8 mouse cellular contexts compared by ENCODE assay signal in genomic region chr2:180225762-180226378, GRCm38 (mm10). TPM values are rescaled to one million over a fixed set of nuclear protein-coding genes. Genes with fewer than 3 reads are reported as not detected.
DNase-seq lines count a peak whose midpoint lies in the region; ATAC-seq lines count a peak whose summit lies in the region.

Lama5 (minus strand) TSS chr2:180225859.

- H3K9ac ChIP-seq in lung, embryonic 16.5 days (ENCODE audit: low read length), result peak within 1 kb of the TSS; percentile 82

- peaks cover 5% of the 10 kb centered on the region; the same call in 1 of the 2 replicates for H3K27me3 ChIP-seq in lung, embryonic 16.5 days (ENCODE audit: control insufficient read depth, insufficient read depth, low read depth, low read length)
- no peaks in the 10 kb centered on the region for H3K27me3 ChIP-seq in splenic B cell, adult 2 months (ENCODE audit: control insufficient read depth, insufficient read depth, low read length, poor library complexity, severe bottlenecking)

- no peaks in the 10 kb centered on the region for H3K9me3 ChIP-seq in lung, embryonic 16.5 days (ENCODE audit: control insufficient read depth, low read length)

- peak; percentile 74 for ATAC-seq in lung, embryonic 16.5 days (ENCODE audit: low read depth)

- peak within 1 kb of the TSS; percentile 86 for H3K27ac ChIP-seq in lung, embryonic 16.5 days (ENCODE audit: low read length)

- H3K4me1 ChIP-seq in lung, embryonic 16.5 days (replicated peaks; ENCODE audit: control insufficient read depth, insufficient read depth, low read length), result peaks cover 52% of the 10 kb centered on the region

- H3K4me3 ChIP-seq in lung, embryonic 16.5 days (ENCODE audit: low read length), result peak within 1 kb of the TSS; percentile 77

- H3K4me2 ChIP-seq in lung, embryonic 16.5 days (ENCODE audit: low read depth, low read length), result peak within 1 kb of the TSS; percentile 73

- peak; percentile 51 for DNase-seq in ovary, adult 18-20 months (ENCODE audit: low spot score)
- no peak for DNase-seq in ovary, postnatal 10 days (ENCODE audit: low spot score)
- peak; percentile 88 for DNase-seq in embryo, embryonic 11 days
- peak; percentile 70 to 73 for DNase-seq in heart, adult 9 months (ENCODE audit: low spot score in 2 of 2)
- DNase-seq in kidney, adult 8-10 months, result peak; percentile 81
- peak; percentile 8 for DNase-seq in splenic B cell, adult 2 months (ENCODE audit: low read depth, low spot score)
- no peak for DNase-seq in left cerebral cortex, adult 9 months (ENCODE audit: low spot score in 2 of 2)

- under 1% methylated on average over 33 of the region's 37 CpGs for WGBS in lung, embryonic 16.5 days

- H3K36me3 ChIP-seq in lung, embryonic 16.5 days (ENCODE audit: control insufficient read depth, insufficient read depth, low read length), result no peaks in the 10 kb centered on the region
- H3K36me3 ChIP-seq in splenic B cell, adult 2 months (ENCODE audit: control insufficient read depth, insufficient read depth, low read length, poor library complexity, severe bottlenecking), result no peaks in the 10 kb centered on the region

RNA-seq across cellular contexts. Expression of gene Lama5, which starts in this region (rescaled TPM):
- polyA plus RNA-seq in lung, embryonic 16.5 days (2015; fragmentation: Nextera tagmentation; extraction: Ambion mirVana), result 102 and 112 TPM in 2 replicates

Comparison
In these comparisons a context has a peak if more than half of its experiments do, and no peak if none do; other contexts are left out.
1. DNase-seq: peak in ovary, adult 18-20 months (single experiment), embryo, embryonic 11 days (single experiment), heart, adult 9 months (2 of 2), kidney, adult 8-10 months (2 of 2) and splenic B cell, adult 2 months (single experiment); none in ovary, postnatal 10 days (single experiment) and left cerebral cortex, adult 9 months (0 of 2).